Mouse (Mus musculus): ENCODE data around the gene Plvap.

GRCm38 (mm10) chr8:71505326-71505725 lies 6.2 kb downstream of the Plvap start:
- TF ChIP-seq CTCF (IDR thresholded peaks at IDR 0.05; ENCODE audit: low read depth), result no peak
- no peak for TF ChIP-seq EP300 (IDR thresholded peaks at IDR 0.05; ENCODE audit: low read depth)
